Mouse (Mus musculus) thymus, adult 2 months (tissue): ENCODE results near the gene Gm20388.

Experiments used
- CTCF ChIP-seq: fragments of 200-500 bp; IDR thresholded peaks from 2 replicates; pipeline ENCODE4 v1.5.1; 2012; ENCODE audit warnings: mild to moderate bottlenecking, control low read depth, low read length, moderate library complexity, borderline replicate concordance; ENCODE audit not compliant: control insufficient read depth, poor library complexity, insufficient read depth; ENCODE audit errors: extremely low read depth
- POLR2A ChIP-seq: fragments of 200-500 bp; IDR thresholded peaks from 2 replicates; pipeline ENCODE4 v1.6.1; 2012; ENCODE audit warnings: mild to moderate bottlenecking, low read length, control low read depth, moderate library complexity; ENCODE audit not compliant: control insufficient read depth, poor library complexity, insufficient read depth; ENCODE audit errors: extremely low read depth

DNA sequence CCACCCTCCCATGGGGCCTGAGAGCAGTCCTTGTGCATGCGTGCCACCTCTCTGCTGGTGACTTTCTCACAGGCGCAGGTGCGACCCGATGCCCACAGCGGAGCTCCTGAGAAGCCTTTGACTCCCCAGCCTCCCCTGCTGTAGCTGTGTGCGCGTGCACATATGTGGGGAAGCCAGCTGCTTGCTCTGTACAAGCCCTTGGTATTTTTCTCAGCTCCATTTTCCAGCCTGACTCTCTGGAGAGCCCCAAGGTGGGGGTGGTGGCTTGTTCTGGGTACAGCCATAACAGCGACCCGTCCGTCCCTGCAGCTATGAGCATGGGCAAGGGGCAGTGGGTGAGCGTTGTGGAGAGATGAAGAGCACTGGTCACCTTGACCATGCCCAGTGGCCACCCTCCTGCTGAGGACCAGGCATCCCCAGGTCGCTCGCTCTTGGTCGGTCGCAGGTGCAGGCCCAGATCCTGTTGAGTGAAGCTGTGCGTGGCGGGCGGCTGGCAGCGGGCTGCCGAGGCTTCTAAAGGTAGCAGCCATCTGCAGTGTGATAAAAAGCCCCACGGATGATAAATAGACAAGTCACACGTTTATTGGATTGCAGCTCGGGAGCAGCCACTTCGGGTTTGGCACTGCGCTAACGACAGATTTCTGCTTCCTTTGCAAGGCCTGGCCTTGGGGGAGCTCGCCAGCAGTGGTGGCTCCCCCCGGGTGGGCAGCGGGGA is 502.4 kb downstream of the Gm20388 start:
- no peak for TF ChIP-seq CTCF
- no peak for TF ChIP-seq POLR2A
